Mouse (Mus musculus) right cerebral cortex, postnatal 14 days (tissue): ENCODE results near the gene Dab1.

Source experiments
- DNase-seq: peaks from one replicate; pipeline ENCODE4 v3.0.0; 2022

The Dab1 gene

GRCm38 (mm10) chr4:104399106-104399730, 780.1 kb downstream of the Dab1 start:
- no peak for DNase-seq

- no peak for DNase-seq
Measured at GRCm38 (mm10) chr4:104404099-104404498, 784.9 kb downstream of the Dab1 start.

- DNase-seq: no peak
Measured at GRCm38 (mm10) chr4:104410922-104411321, 791.8 kb downstream of the Dab1 start.

GRCm38 (mm10) chr4:104415482-104415881, 796.3 kb downstream of the Dab1 start:
- DNase-seq: no peak

- DNase-seq: no peak
Measured at GRCm38 (mm10) chr4:104418354-104418753, 799.2 kb downstream of the Dab1 start.

- DNase-seq: no peak
Measured at GRCm38 (mm10) chr4:104420983-104421680, 802.0 kb downstream of the Dab1 start.

- DNase-seq: no peak
Measured at GRCm38 (mm10) chr4:104429127-104429526, 810.0 kb downstream of the Dab1 start.

GRCm38 (mm10) chr4:104431231-104431855, 812.2 kb downstream of the Dab1 start:
- no peak for DNase-seq

GRCm38 (mm10) chr4:104432150-104432549, 813.0 kb downstream of the Dab1 start:
- DNase-seq: no peak

GRCm38 (mm10) chr4:104435736-104436135, 816.6 kb downstream of the Dab1 start:
- DNase-seq: no peak

- DNase-seq: no peak
Measured at GRCm38 (mm10) chr4:104436411-104436810, 817.3 kb downstream of the Dab1 start.

- no peak for DNase-seq
Measured at GRCm38 (mm10) chr4:104438730-104439129, 819.6 kb downstream of the Dab1 start.

- DNase-seq: peak; percentile 21
Measured at GRCm38 (mm10) chr4:104439641-104440040, 820.5 kb downstream of the Dab1 start.

- no peak for DNase-seq
Measured at GRCm38 (mm10) chr4:104442925-104443747, 824.0 kb downstream of the Dab1 start.

- no peak for DNase-seq
Measured at GRCm38 (mm10) chr4:104443775-104444174, 824.6 kb downstream of the Dab1 start.

- no peak for DNase-seq
Measured at GRCm38 (mm10) chr4:104444985-104445384, 825.8 kb downstream of the Dab1 start.

GRCm38 (mm10) chr4:104448199-104448598, 829.0 kb downstream of the Dab1 start:
- DNase-seq: no peak

- DNase-seq: no peak
Measured at GRCm38 (mm10) chr4:104450645-104451044, 831.5 kb downstream of the Dab1 start.

GRCm38 (mm10) chr4:104452587-104452986, 833.4 kb downstream of the Dab1 start:
- DNase-seq: peak; percentile 50

- no peak for DNase-seq
Measured at GRCm38 (mm10) chr4:104455151-104455550, 836.0 kb downstream of the Dab1 start.

GRCm38 (mm10) chr4:104455760-104456159, 836.6 kb downstream of the Dab1 start:
- DNase-seq: no peak

- DNase-seq: no peak
Measured at GRCm38 (mm10) chr4:104456173-104456873, 837.2 kb downstream of the Dab1 start.

- no peak for DNase-seq
Measured at GRCm38 (mm10) chr4:104458726-104459125, 839.6 kb downstream of the Dab1 start.
